ENCODE assay signal across 14 mouse cellular contexts in genomic region chr2:162781599-162781998, GRCm38 (mm10).
"Had no signal": no experiment of that assay in that cellular context is flagged by ENCODE, and none has a peak within 500 bp of the region (broad histone marks: within the 10 kb centered on the region; RNA-seq: fewer than 3 reads in every experiment).

No protein-coding gene starts in this region.

- H3K9ac ChIP-seq: liver, embryonic 15.5 days; midbrain, embryonic 13.5 days; stomach, embryonic 15.5 days had no signal

- H3K4me2 ChIP-seq: liver, embryonic 11.5 days; liver, embryonic 15.5 days; midbrain, embryonic 13.5 days; stomach, embryonic 15.5 days had no signal

- H3K36me3 ChIP-seq: liver, embryonic 15.5 days; midbrain, embryonic 13.5 days; stomach, embryonic 15.5 days had no signal

- H3K27me3 ChIP-seq: liver, embryonic 15.5 days; midbrain, embryonic 13.5 days; stomach, embryonic 15.5 days had no signal

- H3K4me1 ChIP-seq: liver, embryonic 15.5 days; stomach, embryonic 15.5 days had no signal

- H3K9me3 ChIP-seq: liver, embryonic 15.5 days; midbrain, embryonic 13.5 days; stomach, embryonic 15.5 days had no signal

- DNase-seq: kidney, adult 8-10 months; kidney, postnatal 4 days; lung, adult 2 months; lung, postnatal 36 days; thymus, postnatal 36 days had no signal

- H3K27ac ChIP-seq: kidney, postnatal 0 days; layer of hippocampus, adult 2 months; liver, embryonic 15.5 days; midbrain, embryonic 13.5 days; stomach, embryonic 15.5 days had no signal

- H3K4me3 ChIP-seq: layer of hippocampus, adult 2 months; liver, embryonic 15.5 days; midbrain, embryonic 13.5 days; stomach, embryonic 15.5 days had no signal

- ATAC-seq: inflammation-experienced regulatory T-cells, adult 6 months; intestine, postnatal 0 days; lung, postnatal 0 days; midbrain, embryonic 13.5 days had no signal
